Comparison of ENCODE assay signal across 33 mouse cellular contexts in the genomic region with DNA sequence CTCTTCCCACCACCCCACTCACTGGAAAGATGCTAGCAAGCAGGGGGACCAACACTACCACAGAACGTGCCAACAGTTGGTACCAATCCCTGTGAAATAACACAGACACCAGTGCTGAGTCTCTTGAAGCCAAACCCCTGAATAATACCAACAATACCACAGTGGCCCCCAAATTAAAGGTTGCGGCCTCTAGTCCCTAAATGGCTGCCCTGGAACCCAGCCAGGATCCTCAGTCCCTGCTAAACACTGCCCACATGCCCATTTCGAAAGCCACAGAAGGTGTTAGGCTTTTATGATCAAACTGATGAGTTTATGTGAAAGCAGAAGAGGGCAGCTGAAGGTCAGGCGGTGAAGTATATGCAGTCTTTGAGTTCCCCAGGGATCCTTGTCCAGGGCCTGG. TPM values are rescaled to one million over a fixed set of nuclear protein-coding genes. Genes with fewer than 3 reads are reported as not detected.
"Had no signal": no experiment of that assay in that cellular context is flagged by ENCODE, and none has a peak within 500 bp of the region (broad histone marks: within the 10 kb centered on the region; RNA-seq: fewer than 3 reads in every experiment).

No protein-coding gene starts in this region.

- ATAC-seq: hindbrain, postnatal 0 days; intestine, embryonic 16.5 days; liver, embryonic 12.5 days had no signal

- H3K27ac ChIP-seq: heart, embryonic 10.5 days; hindbrain, embryonic 13.5 days; hindbrain, embryonic 15.5 days; hindbrain, postnatal 0 days; kidney, embryonic 15.5 days; kidney, postnatal 0 days; limb, embryonic 13.5 days; limb, embryonic 15.5 days; liver, embryonic 12.5 days; liver, embryonic 14.5 days had no signal

- H3K27me3 ChIP-seq: heart, embryonic 12.5 days; hindbrain, embryonic 13.5 days; hindbrain, embryonic 15.5 days; limb, embryonic 13.5 days; limb, embryonic 15.5 days had no signal

- H3K4me3 ChIP-seq: heart, embryonic 10.5 days; heart, embryonic 12.5 days; hindbrain, embryonic 13.5 days; hindbrain, embryonic 15.5 days; kidney, embryonic 15.5 days; limb, embryonic 13.5 days; limb, embryonic 15.5 days; liver, embryonic 12.5 days had no signal

- H3K9ac ChIP-seq: heart, embryonic 12.5 days; hindbrain, embryonic 13.5 days; hindbrain, embryonic 15.5 days; kidney, embryonic 15.5 days; limb, embryonic 13.5 days; limb, embryonic 15.5 days; liver, embryonic 12.5 days; liver, embryonic 14.5 days had no signal

- DNase-seq: gastrocnemius, postnatal 14 days; gastrocnemius, postnatal 36 days; heart, adult 18-20 months; heart, postnatal 10 days; heart, postnatal 36 days; kidney, adult 11 months; kidney, adult 2 months; kidney, adult 9 months; kidney, postnatal 14 days; kidney, postnatal 36 days; layer of hippocampus, adult 9-11 months; layer of hippocampus, postnatal 36 days; left cerebral cortex, postnatal 4 days had no signal

- H3K4me1 ChIP-seq: hindbrain, embryonic 13.5 days; hindbrain, embryonic 15.5 days had no signal

- H3K36me3 ChIP-seq: heart, embryonic 10.5 days; heart, embryonic 12.5 days; hindbrain, embryonic 13.5 days; hindbrain, embryonic 15.5 days; kidney, embryonic 15.5 days; limb, embryonic 13.5 days; limb, embryonic 15.5 days; liver, embryonic 12.5 days had no signal

- H3K9me3 ChIP-seq: heart, embryonic 10.5 days; heart, embryonic 12.5 days; hindbrain, embryonic 13.5 days; hindbrain, embryonic 15.5 days; kidney, embryonic 15.5 days; limb, embryonic 13.5 days; limb, embryonic 15.5 days; liver, embryonic 12.5 days had no signal

- H3K4me2 ChIP-seq: heart, embryonic 12.5 days; hindbrain, embryonic 13.5 days; hindbrain, embryonic 15.5 days; kidney, embryonic 15.5 days; limb, embryonic 13.5 days; limb, embryonic 15.5 days; liver, embryonic 12.5 days had no signal

RNA-seq across cellular contexts. Expression of a gene that starts 20.0 kb away (rescaled TPM):
- polyA plus RNA-seq: gonadal fat pad, adult 2 months; heart, embryonic 10.5 days; heart, embryonic 12.5 days; heart, embryonic 14.5 days; heart, embryonic 16.5 days; hindbrain, embryonic 11.5 days; hindbrain, embryonic 13.5 days; hindbrain, embryonic 15.5 days; hindbrain, postnatal 0 days; intestine, embryonic 14.5 days; intestine, embryonic 16.5 days; kidney, adult 2 months; kidney, embryonic 15.5 days; kidney, postnatal 0 days; large intestine, adult 2 months; limb, embryonic 11.5 days; limb, embryonic 13.5 days; limb, embryonic 15.5 days; liver, adult 2 months; liver, embryonic 12.5 days; liver, embryonic 14.5 days had no signal
